Mouse (Mus musculus): ENCODE measurements around the gene Lmf2. TPM values are rescaled to one million over a fixed set of nuclear protein-coding genes. Genes with fewer than 3 reads are reported as not detected.

Gene Lmf2
- 10 to 100 TPM; 11.4 to 12.5 TPM for total RNA-seq (2021)
- long read RNA-seq, experiment 1, transcript Lmf2-201 (14 exons, 2,906 nt) = major isoform, 11 of 20 reads
- long read RNA-seq, experiment 1, partial matches to known transcripts = 4 of 20 reads
- long read RNA-seq, experiment 1, other reads (novel, unspliced or antisense) = 5 of 20 reads
- long read RNA-seq, experiment 2, transcript Lmf2-201 (14 exons, 2,906 nt) = major isoform, 23 of 26 reads
- long read RNA-seq, experiment 2, partial matches to known transcripts = 0 of 26 reads
- long read RNA-seq, experiment 2, other reads (novel, unspliced or antisense) = 3 of 26 reads

GRCm38 (mm10) chr15:89355241-89356187 lies at the start of gene Lmf2, which contains the start of gene Ncaph2:
Gene Lmf2, minus strand, starts transcription at chr15:89355659.
Gene Ncaph2, plus strand, starts transcription at chr15:89355719.
- DNase-seq (ENCODE audit: low spot score) = peak; percentile 96

GRCm38 (mm10) chr15:89404831-89405623 lies 49.6 kb upstream of the Lmf2 start:
- DNase-seq (ENCODE audit: low spot score) = no peak

- no peak for DNase-seq (ENCODE audit: low spot score)
Measured at GRCm38 (mm10) chr15:89402471-89402870, 47.0 kb upstream of the Lmf2 start.

- no peak for DNase-seq (ENCODE audit: low spot score)
Measured at GRCm38 (mm10) chr15:89399716-89400115, 44.3 kb upstream of the Lmf2 start.

- DNase-seq (ENCODE audit: low spot score) = no peak
Measured at GRCm38 (mm10) chr15:89398146-89398545, 42.7 kb upstream of the Lmf2 start.

- no peak for DNase-seq (ENCODE audit: low spot score)
Measured at GRCm38 (mm10) chr15:89396883-89397282, 41.4 kb upstream of the Lmf2 start.

GRCm38 (mm10) chr15:89390081-89390480 lies 34.6 kb upstream of the Lmf2 start:
- no peak for DNase-seq (ENCODE audit: low spot score)

- no peak for DNase-seq (ENCODE audit: low spot score)
Measured at GRCm38 (mm10) chr15:89387127-89387526, 31.7 kb upstream of the Lmf2 start.

- DNase-seq (ENCODE audit: low spot score) = no peak
Measured at GRCm38 (mm10) chr15:89384617-89385016, 29.2 kb upstream of the Lmf2 start, which contains the start of gene Klhdc7b. Gene Klhdc7b, plus strand, starts transcription at chr15:89384917.

- DNase-seq (ENCODE audit: low spot score) = no peak
Measured at GRCm38 (mm10) chr15:89379429-89379828, 24.0 kb upstream of the Lmf2 start.

- no peak for DNase-seq (ENCODE audit: low spot score)
Measured at GRCm38 (mm10) chr15:89378831-89379401, 23.5 kb upstream of the Lmf2 start, which contains the start of gene Odf3b. Gene Odf3b, minus strand, starts transcription at chr15:89379282.

- no peak for DNase-seq (ENCODE audit: low spot score)
Measured at GRCm38 (mm10) chr15:89377938-89378828, 22.7 kb upstream of the Lmf2 start.

- no peak for DNase-seq (ENCODE audit: low spot score)
Measured at GRCm38 (mm10) chr15:89377362-89377761, 21.9 kb upstream of the Lmf2 start.

GRCm38 (mm10) chr15:89376957-89377356 lies 21.5 kb upstream of the Lmf2 start, which contains the start of gene Tymp:
Gene Tymp, minus strand, starts transcription at chr15:89377039.
- no peak for DNase-seq (ENCODE audit: low spot score)

GRCm38 (mm10) chr15:89376040-89376439 lies 20.6 kb upstream of the Lmf2 start:
- DNase-seq (ENCODE audit: low spot score) = no peak

- DNase-seq (ENCODE audit: low spot score) = no peak
Measured at GRCm38 (mm10) chr15:89374801-89375534, 19.5 kb upstream of the Lmf2 start.

- DNase-seq (ENCODE audit: low spot score) = no peak
Measured at GRCm38 (mm10) chr15:89374340-89374739, 18.9 kb upstream of the Lmf2 start.

GRCm38 (mm10) chr15:89373762-89374248 lies 18.3 kb upstream of the Lmf2 start, which contains the start of gene Sco2:
Gene Sco2, minus strand, starts transcription at chr15:89373846.
- peak; percentile 91 for DNase-seq (ENCODE audit: low spot score)
